Mouse (Mus musculus) lung, postnatal 0 days (tissue): ENCODE data around the gene Il17rd. TPM values are rescaled to one million over a fixed set of nuclear protein-coding genes. Genes with fewer than 3 reads are reported as not detected.

Source experiments
- ATAC-seq: fragments of 200-750 bp; cut with Nextera tagmentation; 2 replicates; pipeline ENCODE4 v1.8.0; 2017; ENCODE audit warnings: moderate library complexity
- DNase-seq: peaks from one replicate; pipeline ENCODE4 v3.0.0-alpha.2; 2016; ENCODE audit warnings: low spot score
- H3K27ac ChIP-seq: fragments of 300-500 bp; sonication (generic); 2 replicates; pipeline ENCODE4 v1.5.1; 2014; ENCODE audit warnings: antibody characterized with exemption, mild to moderate bottlenecking, low read length, mixed read lengths
- H3K27me3 ChIP-seq: fragments of 300-500 bp; sonication (generic); replicated peaks from 2 replicates; pipeline ENCODE4 v1.6.1; 2014; ENCODE audit warnings: low read length, mixed read lengths; ENCODE audit not compliant: insufficient read depth
- H3K36me3 ChIP-seq: fragments of 300-500 bp; sonication (generic); 2 replicates; pipeline ENCODE4 v1.6.1; 2014; ENCODE audit warnings: low read length, mixed read lengths; ENCODE audit not compliant: insufficient read depth
- H3K4me1 ChIP-seq: fragments of 300-500 bp; sonication (generic); 2 replicates; pipeline ENCODE4 v1.6.1; 2014; ENCODE audit warnings: antibody characterized with exemption, low read depth, low read length, mixed read lengths; ENCODE audit not compliant: insufficient read depth
- H3K4me2 ChIP-seq: fragments of 300-500 bp; sonication (generic); replicated peaks from 2 replicates; pipeline ENCODE4 v1.6.1; 2014; ENCODE audit warnings: low read depth, mild to moderate bottlenecking, low read length, moderate library complexity, mixed read lengths
- H3K4me3 ChIP-seq: fragments of 300-500 bp; sonication (generic); 2 replicates; pipeline ENCODE4 v1.5.1; 2014; ENCODE audit warnings: low read depth, low read length
- H3K9ac ChIP-seq: fragments of 300-500 bp; sonication (generic); replicated peaks from 2 replicates; pipeline ENCODE4 v1.6.1; 2014; ENCODE audit warnings: low read depth, mild to moderate bottlenecking
- H3K9me3 ChIP-seq: fragments of 300-500 bp; sonication (generic); 2 replicates; pipeline ENCODE4 v1.6.1; 2016; ENCODE audit warnings: low read length, mixed read lengths
- CTCF ChIP-seq: IDR thresholded peaks from 2 replicates; pipeline ENCODE4 v1.5.1; 2016; ENCODE audit warnings: antibody characterized with exemption, mild to moderate bottlenecking
- EP300 ChIP-seq: IDR thresholded peaks from 2 replicates; pipeline ENCODE4 v1.6.1; 2016; ENCODE audit warnings: antibody characterized with exemption, mild to moderate bottlenecking, control low read depth
- WGBS: fragments of 180-500 bp; shearing (Covaris S2); extraction: QIAGEN DNeasy Blood & Tissue Kit; methylation state at CpG from one replicate; pipeline ENCODE4 v1.1.7; 2014; 5-methylcytosine and 5-hydroxymethylcytosine counted together
- polyA plus RNA-seq: library from polyadenylated mRNA; unstranded; fragments of >200 nt; fragmentation: Nextera tagmentation; extraction: Ambion mirVana; gene quantifications from 2 replicates; pipeline ENCODE4 v1.2.1, GENCODE M21; 2015

Il17rd gene
- polyA plus RNA-seq, 1 experiment from 2014 or later = 2.1 TPM

GRCm38 (mm10) chr14:27114362-27115274 lies 75.9 kb downstream of the Il17rd start, which contains the start of gene Arhgef3:
Arhgef3 (plus strand) TSS chr14:27114899.
- H3K9me3 ChIP-seq = no peaks in the 10 kb centered on the region
- peak; percentile 71 for DNase-seq
- peaks cover 2% of the 10 kb centered on the region; the same call in 1 of the 2 replicates for H3K4me1 ChIP-seq
- peak within 1 kb of the TSS; percentile 57 for H3K4me3 ChIP-seq
- TF ChIP-seq CTCF = 0 out of 2 replicates have a peak, but pooled peaks have one; percentile 3
- TF ChIP-seq EP300 = no peak
- 1% methylated on average over 55 of the region's 58 CpGs for WGBS
- H3K9ac ChIP-seq = peak within 1 kb of the TSS; percentile 55
- peak; percentile 94 for ATAC-seq
- H3K27ac ChIP-seq = no peak within 1 kb of the TSS
- no peaks in the 10 kb centered on the region for H3K36me3 ChIP-seq
- peak within 1 kb of the TSS; percentile 92 for H3K4me2 ChIP-seq
- 0 out of 2 replicates have a peak, but pooled peaks cover 4% of the 10 kb centered on the region for H3K27me3 ChIP-seq

- Histone ChIP-seq H3K4me1 (peaks cover 2% of the 10 kb centered on the region; the same call in 1 of the 2 replicates), H3K4me3 (peak overlapping the region; percentile 57), H3K9ac (no peak overlapping the region; the same call in 1 of the 2 replicates), H3K4me2 (peak overlapping the region; percentile 92), H3K36me3 (no peaks in the 10 kb centered on the region), H3K9me3 (no peaks in the 10 kb centered on the region), H3K27ac (no peak overlapping the region), H3K27me3 (0 out of 2 replicates have a peak, but pooled peaks cover 4% of the 10 kb centered on the region)
- TF ChIP-seq EP300 = no peak
- TF ChIP-seq CTCF = no peak
- WGBS = 13% methylated on average over 11 of the region's 11 CpGs
- DNase-seq = peak; percentile 26
- ATAC-seq = no peak
Measured at GRCm38 (mm10) chr14:27115275-27115660, 76.5 kb downstream of the Il17rd start.

- no peaks in the 10 kb centered on the region for H3K9me3 ChIP-seq
- 60% methylated on average over 6 of the region's 6 CpGs for WGBS
- peaks cover 2% of the 10 kb centered on the region; the same call in 1 of the 2 replicates for H3K4me1 ChIP-seq
- peak overlapping the region; percentile 92 for H3K4me2 ChIP-seq
- no peak overlapping the region for H3K9ac ChIP-seq
- ATAC-seq (no peak), DNase-seq (no peak)
- H3K36me3 ChIP-seq = no peaks in the 10 kb centered on the region
- H3K27me3 ChIP-seq = 0 out of 2 replicates have a peak, but pooled peaks cover 4% of the 10 kb centered on the region
- no peak overlapping the region for H3K4me3 ChIP-seq
- no peak for TF ChIP-seq CTCF
- TF ChIP-seq EP300 = no peak
- H3K27ac ChIP-seq = no peak overlapping the region
Measured at GRCm38 (mm10) chr14:27115991-27116390, 77.2 kb downstream of the Il17rd start.

DNA sequence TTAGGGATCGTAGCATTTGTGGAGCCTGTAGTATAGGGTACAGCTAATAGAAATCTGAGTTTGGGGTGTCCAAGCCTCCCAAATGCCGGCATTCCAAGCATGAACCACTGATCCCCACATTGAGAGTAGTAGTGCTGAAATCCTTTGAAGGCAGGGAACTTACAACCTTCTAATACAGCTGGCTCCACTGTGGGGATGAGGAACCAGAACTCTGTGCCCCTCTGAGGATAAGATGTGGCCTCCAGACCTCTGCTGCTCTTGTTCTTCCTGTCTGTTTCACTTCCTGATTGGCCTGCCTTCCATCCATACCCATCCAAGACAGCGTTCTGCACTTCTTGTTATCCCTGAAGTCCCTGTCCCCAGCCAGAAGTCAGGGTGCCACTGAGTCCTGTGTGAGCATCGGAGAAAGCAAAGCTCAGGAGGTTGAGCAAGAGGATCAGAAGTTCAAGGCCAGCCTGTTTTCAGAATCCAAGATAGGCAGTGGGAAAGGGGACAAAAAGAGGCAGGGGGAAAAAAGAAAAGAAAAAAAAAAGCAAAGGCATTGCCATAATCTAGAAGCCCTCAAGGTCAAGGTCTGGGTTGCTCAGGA lies 77.9 kb downstream of the Il17rd start:
- no peak for DNase-seq
- Histone ChIP-seq H3K4me1 (peaks cover 2% of the 10 kb centered on the region; the same call in 1 of the 2 replicates), H3K27me3 (0 out of 2 replicates have a peak, but pooled peaks cover 4% of the 10 kb centered on the region), H3K4me3 (no peak overlapping the region), H3K4me2 (no peak overlapping the region), H3K27ac (no peak overlapping the region), H3K9me3 (no peaks in the 10 kb centered on the region), H3K36me3 (no peaks in the 10 kb centered on the region), H3K9ac (no peak overlapping the region)
- no peak for TF ChIP-seq EP300
- TF ChIP-seq CTCF = no peak
- WGBS = 67% methylated on average over 4 of the region's 4 CpGs
- no peak for ATAC-seq

DNA sequence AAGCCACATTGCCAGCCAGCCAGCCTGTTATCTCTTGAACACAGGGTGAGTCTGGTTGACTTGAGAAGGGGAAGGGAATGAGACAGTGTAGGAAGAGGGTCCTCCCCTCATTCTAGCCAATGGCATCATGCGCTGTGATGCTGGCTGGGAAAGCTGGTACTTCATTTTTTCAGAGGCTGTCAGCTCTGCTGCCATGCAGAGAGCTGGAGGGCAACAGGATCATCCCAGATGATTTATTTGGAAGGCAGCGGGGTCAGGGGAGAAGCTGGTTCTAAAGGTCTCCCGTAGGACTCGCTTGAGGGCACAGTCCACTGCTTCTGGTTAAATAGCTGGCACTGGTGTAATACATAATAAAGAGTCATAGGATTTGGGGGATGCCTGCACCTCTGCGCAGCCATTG lies 79.8 kb downstream of the Il17rd start:
- H3K27me3 ChIP-seq = 0 out of 2 replicates have a peak, but pooled peaks cover 4% of the 10 kb centered on the region
- H3K36me3 ChIP-seq = no peaks in the 10 kb centered on the region
- no peak overlapping the region for H3K4me3 ChIP-seq
- no peak overlapping the region for H3K9ac ChIP-seq
- no peak for TF ChIP-seq CTCF
- no peak for TF ChIP-seq EP300
- peaks cover 2% of the 10 kb centered on the region; the same call in 1 of the 2 replicates for H3K4me1 ChIP-seq
- ATAC-seq (no peak), DNase-seq (no peak)
- 72% methylated on average over 5 of the region's 5 CpGs for WGBS
- no peak overlapping the region for H3K27ac ChIP-seq
- H3K4me2 ChIP-seq = no peak overlapping the region
- no peaks in the 10 kb centered on the region for H3K9me3 ChIP-seq

- Histone ChIP-seq H3K4me1 (no peaks in the 10 kb centered on the region), H3K9me3 (no peaks in the 10 kb centered on the region), H3K9ac (no peak overlapping the region), H3K27me3 (no peaks in the 10 kb centered on the region), H3K4me3 (no peak overlapping the region), H3K27ac (no peak overlapping the region), H3K4me2 (no peak overlapping the region), H3K36me3 (no peaks in the 10 kb centered on the region)
- TF ChIP-seq CTCF (no peak), EP300 (no peak)
- WGBS = 64% methylated on average over 3 of the region's 3 CpGs
- ATAC-seq (no peak), DNase-seq (no peak)
Measured at GRCm38 (mm10) chr14:27122646-27123045, 83.9 kb downstream of the Il17rd start.
